Mouse (Mus musculus) macrophage (primary cell): Measurements from ENCODE around the gene Hyal3. TPM values are rescaled to one million over a fixed set of nuclear protein-coding genes. Genes with fewer than 3 reads are reported as not detected.

Experiments used
- H3K27ac ChIP-seq: fragments of 350-480 bp; formaldehyde crosslinking; 2 replicates; pipeline ENCODE4 v1.9.0; 2021
- H3K36me3 ChIP-seq: fragments of 350-480 bp; formaldehyde crosslinking; 2 replicates; pipeline ENCODE4 v1.9.0; 2021; ENCODE audit errors: inconsistent target
- H3K4me3 ChIP-seq: fragments of 350-480 bp; formaldehyde crosslinking; 2 replicates; pipeline ENCODE4 v1.9.0; 2021; ENCODE audit errors: inconsistent target
- H3K79me2 ChIP-seq: fragments of 350-480 bp; formaldehyde crosslinking; 2 replicates; pipeline ENCODE4 v1.9.0; 2021; ENCODE audit errors: inconsistent target
- WGBS: methylation state at CpG from one replicate; pipeline ENCODE4 v1.1.7; 2026; ENCODE audit warnings: inconsistent platforms; ENCODE audit not compliant: missing documents; 5-methylcytosine and 5-hydroxymethylcytosine counted together
- polyA plus RNA-seq: library from polyadenylated mRNA; stranded (reverse); fragments of 250-400 nt; gene quantifications from 3 replicates; pipeline ENCODE4 v1.2.4, GENCODE M21; 2018; ENCODE audit warnings: inconsistent platforms
- total RNA-seq, 78 experiments: library from RNA; depleted of rRNA; stranded (reverse); fragments of 250-400 nt; gene quantifications; 1 replicate in 9 of 78; 2 replicates in 24 of 78; 3 replicates in 43 of 78; 4 replicates in 2 of 78; pipeline ENCODE4 v1.2.4; 2018; ENCODE audit warnings: inconsistent platforms in 56 of 78

The Hyal3 gene
- 1 to 10 TPM in 19 of 26 experiments, under 1 TPM in 5, not detected in 2; 0.54 to 4.1 (median 1.3) TPM for total RNA-seq (2018; cell fraction: chromatin; rRNA removed)
- under 1 TPM; 0.11 to 0.51 (median 0.28) TPM for total RNA-seq (2018; cell fraction: cytosol; rRNA removed)
- 1 to 10 TPM in 12 of 26 experiments, under 1 TPM in 11, not detected in 3; 0.40 to 3.3 (median 1.1) TPM for total RNA-seq (2018; cell fraction: nucleus; rRNA removed)
- polyA plus RNA-seq = 0.38 to 0.51 TPM (median 0.43 TPM) in 3 replicates

DNA sequence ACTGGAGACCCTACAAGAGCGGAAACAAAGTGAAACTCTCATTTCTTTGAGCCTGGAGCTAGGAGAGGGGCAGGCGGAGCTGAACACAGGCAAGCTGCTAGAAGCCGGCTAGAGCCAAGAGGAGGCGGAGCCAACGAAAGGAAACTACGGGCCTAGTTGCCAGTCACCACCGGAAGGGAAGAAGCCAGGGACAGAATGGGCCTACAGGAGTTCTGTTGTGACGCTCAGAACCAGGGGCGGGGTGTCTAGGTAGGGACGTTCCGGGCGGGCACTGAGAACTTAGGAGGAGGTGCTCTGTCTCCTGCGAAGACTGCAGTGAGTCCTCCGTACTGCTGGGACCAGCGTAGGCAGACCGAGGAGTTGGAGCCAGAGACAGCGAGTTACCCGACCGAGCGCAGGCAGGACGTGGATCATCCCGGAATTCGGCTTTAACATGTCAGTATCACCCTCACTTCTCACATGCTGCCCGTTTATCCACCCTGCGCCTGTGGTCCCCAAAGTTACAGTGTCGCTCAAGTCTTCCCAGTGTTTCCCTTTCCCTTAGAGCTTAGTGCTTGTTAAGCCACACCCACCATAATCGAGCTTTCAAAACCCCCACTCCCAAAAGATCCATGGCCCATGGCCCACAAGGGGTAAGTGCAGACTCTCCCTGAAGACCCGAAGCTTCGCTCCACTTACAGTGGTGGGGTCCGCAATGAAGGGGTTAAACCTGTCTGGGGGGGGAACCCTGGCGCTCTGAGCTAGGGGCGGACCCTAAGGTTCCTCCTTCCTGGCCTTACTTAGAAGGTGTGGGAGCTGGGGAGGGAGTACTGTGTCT is at the start of gene Hyal3:
Hyal3 (plus strand) TSS at position 318 of the 817 bp plus-strand sequence.
- peaks cover 29% of the 10 kb centered on the region for H3K79me2 ChIP-seq
- under 1% methylated on average over 32 of the region's 32 CpGs for WGBS
- H3K27ac ChIP-seq = peak within 1 kb of the TSS; percentile 95
- H3K4me3 ChIP-seq = peak within 1 kb of the TSS; percentile 83
- H3K36me3 ChIP-seq = no peaks in the 10 kb centered on the region

DNA sequence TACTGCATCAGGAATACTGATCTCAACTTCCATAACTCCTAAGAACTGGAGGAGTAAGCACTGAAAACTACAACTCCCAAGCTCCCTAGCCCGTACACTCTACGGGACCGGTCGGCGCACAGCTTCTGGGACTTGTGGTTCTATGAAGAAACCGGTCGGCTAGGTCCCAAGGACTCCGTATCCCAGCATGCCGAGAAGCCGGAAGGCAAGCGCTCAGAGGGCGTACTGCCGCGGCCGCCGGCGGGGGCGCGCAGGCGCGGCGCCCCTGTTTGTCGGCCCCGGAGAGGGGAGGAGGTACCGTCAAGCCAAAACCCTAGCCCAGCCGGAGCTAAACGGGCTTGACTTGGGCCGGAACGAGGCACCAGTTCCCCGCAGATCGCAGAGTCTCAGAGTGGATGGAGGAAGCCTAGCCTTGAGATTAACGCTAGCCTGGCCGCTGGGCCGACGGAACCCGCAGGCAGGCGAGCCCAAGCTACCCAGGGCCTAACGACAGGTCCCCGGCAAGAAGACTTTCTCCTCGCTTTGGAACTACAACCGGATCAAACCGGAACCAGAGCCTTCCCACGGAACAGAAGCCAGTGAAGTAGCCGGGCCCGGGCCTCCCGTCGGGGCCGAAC is 46.7 kb upstream of the Hyal3 start, which contains the start of gene Tmem115:
Tmem115 (plus strand) TSS at position 155 of the 617 bp plus-strand sequence.
- Histone ChIP-seq H3K36me3 (peaks cover 17% of the 10 kb centered on the region), H3K79me2 (peaks cover 43% of the 10 kb centered on the region), H3K4me3 (peak within 1 kb of the TSS; percentile 75), H3K27ac (peak within 1 kb of the TSS; percentile 57)
- WGBS = under 1% methylated on average over 47 of the region's 48 CpGs

DNA sequence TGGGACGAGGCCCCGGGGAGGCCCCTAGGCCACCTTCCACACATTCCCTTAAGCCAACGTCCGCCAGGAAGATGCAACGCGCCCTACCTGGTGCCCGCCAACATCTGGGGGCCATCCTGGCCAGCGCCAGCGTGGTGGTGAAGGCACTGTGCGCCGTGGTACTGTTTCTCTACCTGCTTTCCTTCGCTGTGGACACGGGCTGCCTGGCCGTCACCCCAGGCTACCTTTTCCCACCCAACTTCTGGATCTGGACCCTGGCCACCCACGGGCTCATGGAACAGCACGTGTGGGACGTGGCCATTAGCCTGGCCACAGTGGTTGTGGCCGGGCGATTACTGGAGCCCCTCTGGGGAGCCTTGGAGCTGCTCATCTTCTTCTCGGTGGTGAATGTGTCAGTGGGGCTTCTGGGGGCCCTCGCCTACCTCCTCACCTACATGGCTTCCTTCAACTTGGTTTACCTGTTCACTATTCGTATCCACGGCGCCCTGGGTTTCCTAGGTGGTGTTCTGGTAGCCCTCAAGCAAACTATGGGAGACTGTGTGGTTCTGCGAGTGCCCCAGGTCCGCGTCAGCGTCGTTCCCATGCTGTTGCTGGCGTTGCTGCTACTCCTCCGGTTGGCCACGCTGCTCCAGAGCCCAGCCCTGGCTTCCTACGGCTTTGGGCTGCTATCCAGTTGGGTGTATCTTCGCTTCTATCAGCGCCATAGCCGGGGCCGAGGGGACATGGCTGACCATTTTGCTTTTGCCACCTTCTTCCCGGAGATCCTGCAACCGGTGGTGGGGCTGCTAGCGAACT is 46.0 kb upstream of the Hyal3 start:
- peaks cover 43% of the 10 kb centered on the region for H3K79me2 ChIP-seq
- peaks cover 23% of the 10 kb centered on the region for H3K36me3 ChIP-seq
- 2% methylated on average over 40 of the region's 40 CpGs for WGBS
- peak overlapping the region; percentile 57 for H3K27ac ChIP-seq
- H3K4me3 ChIP-seq = peak overlapping the region; percentile 75

DNA sequence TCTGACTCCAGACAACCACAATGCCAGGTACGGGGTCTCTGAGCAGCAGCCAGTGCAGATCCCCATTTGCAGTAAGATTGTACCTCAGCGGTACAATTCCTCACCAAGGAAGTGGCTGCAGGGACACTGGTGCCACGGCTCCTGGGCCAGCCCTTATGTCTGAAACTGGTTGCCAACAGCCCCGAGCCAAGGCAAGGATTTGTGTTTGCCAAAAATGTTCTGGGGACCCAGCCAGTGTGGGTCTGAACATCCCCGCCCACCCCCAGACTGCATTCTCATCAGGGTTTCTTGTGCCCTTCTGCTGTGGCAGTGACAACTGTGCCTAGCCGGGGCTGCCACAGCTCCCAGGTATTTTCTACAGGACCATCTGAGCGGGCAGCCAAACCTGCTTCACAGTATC is 42.4 kb upstream of the Hyal3 start:
- no peak overlapping the region for H3K4me3 ChIP-seq

DNA sequence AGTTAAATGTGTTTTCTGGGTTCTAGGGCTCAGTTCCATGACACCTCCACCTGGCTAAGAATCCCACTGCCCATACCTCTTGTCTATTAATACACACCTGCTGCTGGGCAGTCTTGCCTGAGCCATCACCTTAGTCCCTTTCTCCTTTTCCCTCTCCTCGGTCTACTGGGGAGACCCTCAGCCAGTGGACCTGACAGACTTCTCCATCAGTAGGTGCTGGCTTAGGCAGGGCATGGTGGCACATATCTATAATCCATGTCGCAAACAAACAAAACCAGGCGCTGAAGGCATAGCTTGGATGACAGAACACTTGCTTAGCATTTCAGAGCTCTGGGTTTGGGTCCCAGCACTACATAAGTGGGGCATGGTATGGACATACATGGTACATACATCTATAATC is 41.9 kb upstream of the Hyal3 start:
- Histone ChIP-seq H3K36me3 (peaks cover 27% of the 10 kb centered on the region), H3K79me2 (peaks cover 43% of the 10 kb centered on the region), H3K27ac (no peak overlapping the region), H3K4me3 (no peak overlapping the region)
- 89% methylated on average over 3 of the region's 3 CpGs for WGBS

More for the DNA sequence above, 42.4 kb upstream of the Hyal3 start:
- peaks cover 43% of the 10 kb centered on the region for H3K79me2 ChIP-seq
- H3K27ac ChIP-seq = no peak overlapping the region
- peaks cover 26% of the 10 kb centered on the region for H3K36me3 ChIP-seq
- WGBS = 99% methylated on average over 7 of the region's 7 CpGs

DNA sequence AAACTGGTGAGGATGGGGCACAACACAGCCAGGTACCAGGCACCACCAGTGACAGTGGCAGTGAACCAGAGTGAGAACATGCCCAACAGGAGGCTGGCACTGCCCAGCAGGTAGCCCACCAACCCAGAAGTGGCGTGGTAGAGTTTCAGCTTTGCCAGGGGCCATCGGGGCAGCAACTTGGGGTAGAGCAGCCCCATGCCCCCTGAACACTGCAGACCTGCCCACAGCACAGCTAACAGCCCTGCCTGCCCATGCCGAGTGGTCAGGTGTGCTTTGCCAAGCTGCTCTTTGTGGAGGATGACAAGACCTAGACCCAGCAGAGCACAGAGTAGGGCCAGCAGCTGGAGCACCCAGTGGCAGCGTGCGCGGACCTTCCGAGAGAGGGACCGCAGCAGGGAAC is 40.7 kb upstream of the Hyal3 start:
- Histone ChIP-seq H3K36me3 (peaks cover 39% of the 10 kb centered on the region), H3K27ac (no peak overlapping the region), H3K79me2 (peaks cover 34% of the 10 kb centered on the region), H3K4me3 (no peak overlapping the region)
- WGBS = over 99% methylated on average over 8 of the region's 8 CpGs

DNA sequence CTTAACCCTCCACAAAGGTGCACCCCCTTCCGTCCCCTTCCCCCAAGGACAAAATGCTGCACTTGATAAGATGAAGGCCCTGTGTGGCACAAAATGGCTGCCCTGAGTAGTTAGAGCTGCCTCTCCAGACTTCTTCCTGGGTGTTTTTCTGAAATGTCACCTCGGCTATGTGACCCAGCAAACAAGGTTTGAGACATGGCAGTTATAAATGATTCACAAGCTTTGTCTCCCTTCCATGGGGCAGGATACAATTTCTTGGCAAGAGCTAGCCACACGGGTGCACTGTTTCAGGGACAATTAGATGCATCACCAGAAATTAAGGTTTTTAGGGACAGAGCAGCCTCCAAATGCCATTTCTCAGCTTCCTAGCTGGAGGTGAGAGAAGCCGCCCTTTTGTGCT is 40.2 kb upstream of the Hyal3 start:
- peaks cover 30% of the 10 kb centered on the region for H3K79me2 ChIP-seq
- 89% methylated on average over 4 of the region's 4 CpGs for WGBS
- H3K36me3 ChIP-seq = peaks cover 41% of the 10 kb centered on the region
- H3K27ac ChIP-seq = no peak overlapping the region
- H3K4me3 ChIP-seq = no peak overlapping the region

DNA sequence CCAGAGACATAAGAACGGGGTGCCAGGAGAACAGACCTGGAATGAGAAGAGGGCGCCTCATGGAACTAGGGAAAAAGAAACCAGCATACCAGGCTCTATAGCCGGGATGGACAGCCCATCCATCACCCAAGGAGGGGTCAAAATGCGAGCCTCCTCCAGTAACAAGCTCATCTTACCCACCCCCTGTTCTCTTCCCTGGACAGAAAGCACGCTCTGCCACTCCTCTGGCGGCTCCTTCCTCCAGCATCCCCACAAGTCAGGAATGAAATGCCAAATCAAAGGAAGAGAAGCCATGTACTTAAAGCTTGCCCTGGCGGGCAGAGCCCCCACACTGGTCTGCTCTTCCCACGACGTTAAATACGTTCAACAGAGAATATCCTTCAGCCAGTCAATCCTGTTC is 39.6 kb upstream of the Hyal3 start:
- H3K27ac ChIP-seq = no peak overlapping the region
- H3K36me3 ChIP-seq = peaks cover 41% of the 10 kb centered on the region
- H3K79me2 ChIP-seq = peaks cover 24% of the 10 kb centered on the region
- peak overlapping the region; percentile 78; the same call in 1 of the 2 replicates for H3K4me3 ChIP-seq
- 75% methylated on average over 9 of the region's 10 CpGs for WGBS

DNA sequence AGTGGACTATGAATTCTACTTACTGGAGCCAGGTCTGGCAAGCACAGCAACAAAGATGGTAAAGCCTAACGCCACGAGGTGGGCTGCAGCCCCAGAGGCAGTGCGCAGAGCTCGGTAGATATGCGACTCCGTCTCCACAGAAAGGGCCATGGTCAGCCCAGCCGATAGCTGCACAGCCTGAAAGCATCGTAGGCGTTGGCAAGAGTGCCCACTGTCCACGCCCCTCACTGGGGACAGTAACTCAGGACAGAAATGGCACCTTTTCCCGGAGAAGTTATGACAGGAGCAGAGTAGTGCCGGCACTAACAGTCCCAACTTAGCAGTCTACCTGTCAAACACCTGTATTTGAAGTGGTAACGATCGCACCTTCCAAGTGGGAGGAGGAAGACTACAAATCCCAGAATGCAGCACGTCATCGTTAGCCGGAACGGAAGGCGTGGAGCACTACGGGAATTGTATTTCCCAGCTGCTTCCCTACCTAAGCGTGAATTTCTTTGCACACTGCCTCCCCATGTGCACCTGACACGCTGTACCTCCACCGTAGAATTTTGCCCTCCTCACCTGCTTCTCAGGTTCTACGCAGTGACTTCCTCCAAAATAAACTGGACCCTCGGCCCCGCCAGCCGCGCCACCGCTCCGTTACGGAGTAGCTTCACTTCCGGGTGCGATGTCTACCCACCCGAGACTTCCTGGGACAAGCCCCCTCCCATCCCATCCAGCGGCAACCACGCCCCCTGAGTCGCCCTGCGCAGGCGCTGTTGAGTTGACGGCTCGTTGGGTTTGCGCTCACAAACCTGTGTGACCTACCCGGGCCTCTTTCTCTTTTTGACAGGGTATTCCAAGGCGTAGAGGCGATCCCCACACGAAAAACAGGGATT is 38.9 kb upstream of the Hyal3 start, which contains the start of the genes Cyb561d2 and Nprl2:
Cyb561d2 (minus strand) TSS at position 720 of the 878 bp plus-strand sequence.
Nprl2 (plus strand) TSS at position 753 of the 878 bp plus-strand sequence.
- H3K79me2 ChIP-seq = peaks cover 17% of the 10 kb centered on the region
- peaks cover 41% of the 10 kb centered on the region for H3K36me3 ChIP-seq
- peak within 1 kb of the TSS; percentile 78 for H3K4me3 ChIP-seq
- 1% methylated on average over 46 of the region's 46 CpGs for WGBS
- peak within 1 kb of the TSS; percentile 72 for H3K27ac ChIP-seq

DNA sequence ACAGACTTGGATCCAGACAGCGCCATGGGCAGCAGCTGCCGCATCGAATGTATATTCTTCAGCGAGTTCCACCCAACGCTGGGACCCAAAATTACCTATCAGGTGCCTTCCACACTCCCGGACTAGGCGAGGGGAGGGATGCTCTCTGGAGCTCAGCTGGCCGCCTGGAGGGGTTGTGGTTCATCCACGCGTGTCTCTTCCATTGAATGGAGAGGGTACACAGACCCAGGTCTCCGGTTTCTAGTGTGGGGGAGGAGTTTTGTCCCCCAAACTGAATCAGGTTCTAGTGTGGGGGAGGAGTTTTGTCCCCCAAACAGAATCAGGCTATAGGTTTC is 38.3 kb upstream of the Hyal3 start:
- Histone ChIP-seq H3K4me3 (peak overlapping the region; percentile 78), H3K79me2 (peaks cover 11% of the 10 kb centered on the region), H3K36me3 (peaks cover 40% of the 10 kb centered on the region), H3K27ac (peak overlapping the region; percentile 72)
- 2% methylated on average over 11 of the region's 11 CpGs for WGBS

DNA sequence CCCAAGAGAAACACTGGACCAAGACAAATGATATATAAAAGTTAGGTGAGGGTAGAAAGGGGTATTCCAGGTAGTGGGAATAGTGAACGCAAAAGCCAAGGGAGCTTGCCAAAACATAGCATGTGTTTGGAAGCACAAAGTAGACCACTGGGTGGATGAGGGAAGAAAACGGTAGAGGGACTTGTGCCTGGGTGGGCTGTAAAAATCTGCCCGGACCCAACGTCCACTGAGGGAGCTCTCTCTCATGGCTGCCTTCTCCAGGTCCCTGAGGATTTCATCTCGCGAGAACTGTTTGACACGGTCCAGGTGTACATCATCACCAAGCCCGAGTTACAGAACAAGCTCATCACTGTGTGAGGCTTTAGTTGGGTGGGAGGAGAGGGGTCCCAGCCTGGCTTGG is 37.9 kb upstream of the Hyal3 start:
- Histone ChIP-seq H3K4me3 (peak overlapping the region; percentile 78), H3K36me3 (peaks cover 36% of the 10 kb centered on the region), H3K79me2 (peaks cover 7% of the 10 kb centered on the region; the same call in 1 of the 2 replicates), H3K27ac (peak overlapping the region; percentile 72; the same call in 1 of the 2 replicates)
- 66% methylated on average over 7 of the region's 8 CpGs for WGBS

DNA sequence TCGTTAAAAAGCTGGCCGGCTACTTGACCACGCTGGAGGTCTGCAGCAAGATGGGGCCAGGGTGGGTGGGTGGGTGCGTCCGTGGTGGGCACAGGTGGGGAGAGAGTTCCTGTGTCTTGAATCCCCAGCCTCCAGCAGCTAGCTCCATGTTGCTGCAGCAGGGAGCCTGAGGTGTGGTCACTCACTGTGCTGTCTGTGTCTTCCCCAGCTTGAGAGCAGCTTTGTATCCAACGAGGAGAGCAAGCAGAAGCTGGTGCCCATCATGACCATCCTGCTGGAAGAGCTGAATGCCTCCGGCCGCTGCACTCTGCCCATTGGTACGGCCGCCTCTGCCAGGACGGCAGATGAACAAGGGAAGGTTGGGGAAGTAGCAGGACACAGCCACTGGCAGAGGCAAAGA is 37.3 kb upstream of the Hyal3 start:
- peaks cover under 1% of the 10 kb centered on the region; the same call in 1 of the 2 replicates for H3K79me2 ChIP-seq
- 95% methylated on average over 11 of the region's 11 CpGs for WGBS
- H3K4me3 ChIP-seq = no peak overlapping the region
- no peak overlapping the region for H3K27ac ChIP-seq
- H3K36me3 ChIP-seq = peaks cover 30% of the 10 kb centered on the region

DNA sequence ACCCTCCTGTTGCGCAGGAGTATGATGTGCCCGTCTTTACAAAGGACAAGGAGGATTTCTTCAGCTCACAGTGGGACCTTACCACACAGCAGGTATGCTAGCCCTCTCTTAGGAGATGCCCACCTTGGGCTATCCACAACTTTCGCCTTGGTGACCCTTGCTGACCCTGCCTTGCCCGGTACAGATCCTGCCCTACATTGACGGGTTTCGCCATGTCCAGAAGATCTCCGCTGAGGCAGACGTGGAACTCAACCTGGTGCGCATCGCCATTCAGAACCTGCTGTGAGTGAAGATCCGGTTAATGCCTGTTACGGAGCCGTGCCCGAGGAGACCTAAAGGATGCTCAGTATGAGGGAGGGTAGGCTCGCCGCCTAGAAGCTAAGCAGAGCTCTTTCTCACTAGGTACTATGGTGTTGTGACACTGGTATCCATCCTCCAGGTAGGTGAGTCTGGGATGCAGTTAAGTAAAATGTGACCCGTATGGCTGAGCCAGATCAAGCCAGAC is 36.4 kb upstream of the Hyal3 start:
- H3K4me3 ChIP-seq = no peak overlapping the region
- WGBS = 95% methylated on average over 17 of the region's 17 CpGs
- no peaks in the 10 kb centered on the region; the same call in 1 of the 2 replicates for H3K79me2 ChIP-seq
- no peak overlapping the region for H3K27ac ChIP-seq
- peaks cover 22% of the 10 kb centered on the region for H3K36me3 ChIP-seq
